Mouse (Mus musculus): ENCODE measurements around the gene Apaf1. TPM values are rescaled to one million over a fixed set of nuclear protein-coding genes. Genes with fewer than 3 reads are reported as not detected.

Apaf1 gene
- total RNA-seq, 1 experiment: 25.7 TPM

GRCm38 (mm10) chr10:91060742-91061141, 21.8 kb downstream of the Apaf1 start:
- no peak overlapping the region for H3K4me3 ChIP-seq (ENCODE audit: insufficient read depth in 1 of 2, low read depth in 1 of 2, low read length in 2 of 2, poor library complexity in 1 of 2, severe bottlenecking in 1 of 2)
- no peak overlapping the region for H3K27ac ChIP-seq (ENCODE audit: insufficient read depth, low read depth, low read length, poor library complexity, severe bottlenecking)
- DNase-seq (ENCODE audit: low read depth, low spot score): no peak
- in situ Hi-C loops (cut with MboI; ENCODE audit: low sequenced_read_pairs in 2 of 2, unreplicated experiment in 2 of 2): no loop called here
- peaks cover 0 to 3% of the 10 kb centered on the region in 2 experiments; a peak in 1 of 4 replicates for H3K4me1 ChIP-seq (ENCODE audit: control insufficient read depth in 2 of 2, insufficient read depth in 2 of 2, low read length in 2 of 2, poor library complexity in 1 of 2)
- H3K9me3 ChIP-seq (ENCODE audit: control insufficient read depth, insufficient read depth, low read depth, low read length): no peaks in the 10 kb centered on the region
- TF ChIP-seq MAFK (IDR thresholded peaks at IDR 0.05; ENCODE audit: insufficient read depth, low read depth, low read length): 0 out of 2 replicates have a peak, but pooled peaks have one; percentile 46
- TF ChIP-seq HCFC1 (IDR thresholded peaks at IDR 0.05; ENCODE audit: borderline replicate concordance, insufficient read depth, low read length): no peak
- peaks cover 6% of the 10 kb centered on the region for H3K36me3 ChIP-seq (ENCODE audit: control insufficient read depth, insufficient read depth, low read length, poor library complexity, severe bottlenecking)
- no peak overlapping the region for H3K9ac ChIP-seq (ENCODE audit: insufficient read depth, low read depth, low read length, poor library complexity, severe bottlenecking)

DNA sequence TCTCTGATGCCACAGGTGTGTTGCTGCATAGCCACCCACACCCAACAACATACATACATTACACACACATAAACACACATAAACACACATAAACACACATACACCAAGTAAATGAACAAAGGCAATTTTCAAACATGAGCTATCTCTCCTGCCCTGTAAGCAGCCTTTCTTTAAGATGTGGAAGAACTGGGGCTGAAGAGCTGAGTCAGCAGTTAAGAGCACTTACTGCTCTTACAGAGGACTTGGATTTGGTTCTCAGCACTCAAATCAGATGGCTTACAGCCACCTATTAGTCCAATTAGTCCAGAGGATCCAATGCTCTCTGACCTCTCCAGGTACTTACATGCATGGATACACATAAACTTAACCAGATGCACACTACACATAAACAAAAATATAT, 29.8 kb downstream of the Apaf1 start:
- in situ Hi-C loops (cut with MboI; ENCODE audit: low sequenced_read_pairs in 2 of 2, unreplicated experiment in 2 of 2): no loop called here
- Histone ChIP-seq H3K36me3 (ENCODE audit: control insufficient read depth, insufficient read depth, low read length, poor library complexity, severe bottlenecking) (peaks cover 5% of the 10 kb centered on the region; the same call in 1 of the 2 replicates), H3K4me1 (ENCODE audit: control insufficient read depth in 2 of 2, insufficient read depth in 2 of 2, low read length in 2 of 2, poor library complexity in 1 of 2) (no peaks in the 10 kb centered on the region)

GRCm38 (mm10) chr10:91051156-91051555, 31.4 kb downstream of the Apaf1 start:
- Histone ChIP-seq H3K4me1 (ENCODE audit: control insufficient read depth in 2 of 2, insufficient read depth in 2 of 2, low read length in 2 of 2, poor library complexity in 1 of 2) (no peaks in the 10 kb centered on the region), H3K4me3 (ENCODE audit: insufficient read depth in 1 of 2, low read depth in 1 of 2, low read length in 2 of 2, poor library complexity in 1 of 2, severe bottlenecking in 1 of 2) (no peak overlapping the region), H3K9ac (ENCODE audit: insufficient read depth, low read depth, low read length, poor library complexity, severe bottlenecking) (no peak overlapping the region), H3K36me3 (ENCODE audit: control insufficient read depth, insufficient read depth, low read length, poor library complexity, severe bottlenecking) (peaks cover 6% of the 10 kb centered on the region; the same call in 1 of the 2 replicates), H3K27ac (ENCODE audit: insufficient read depth, low read depth, low read length, poor library complexity, severe bottlenecking) (no peak overlapping the region), H3K9me3 (ENCODE audit: control insufficient read depth, insufficient read depth, low read depth, low read length) (no peaks in the 10 kb centered on the region)
- TF ChIP-seq HCFC1 (IDR thresholded peaks at IDR 0.05; ENCODE audit: borderline replicate concordance, insufficient read depth, low read length) (no peak), ZC3H11A (IDR thresholded peaks at IDR 0.05; ENCODE audit: borderline replicate concordance, low read depth, low read length) (no peak), ZNF384 (IDR thresholded peaks at IDR 0.05; ENCODE audit: low read depth, low read length) (no peak), CHD2 (IDR thresholded peaks at IDR 0.05; ENCODE audit: low read depth, low read length) (no peak), MAFK (IDR thresholded peaks at IDR 0.05; ENCODE audit: insufficient read depth, low read depth, low read length) (no peak)
- in situ Hi-C loops (cut with MboI; ENCODE audit: low sequenced_read_pairs in 2 of 2, unreplicated experiment in 2 of 2): no loop called here
- no peak for DNase-seq (ENCODE audit: low read depth, low spot score)

More for the DNA sequence above, 29.8 kb downstream of the Apaf1 start:
- no peak overlapping the region for H3K4me3 ChIP-seq (ENCODE audit: insufficient read depth in 1 of 2, low read depth in 1 of 2, low read length in 2 of 2, poor library complexity in 1 of 2, severe bottlenecking in 1 of 2)
- no peak for DNase-seq (ENCODE audit: low read depth, low spot score)
- no peak overlapping the region for H3K27ac ChIP-seq (ENCODE audit: insufficient read depth, low read depth, low read length, poor library complexity, severe bottlenecking)
- TF ChIP-seq ZC3H11A (IDR thresholded peaks at IDR 0.05; ENCODE audit: borderline replicate concordance, low read depth, low read length) (no peak), MAFK (IDR thresholded peaks at IDR 0.05; ENCODE audit: insufficient read depth, low read depth, low read length) (peak; percentile 90)
- no peak overlapping the region for H3K9ac ChIP-seq (ENCODE audit: insufficient read depth, low read depth, low read length, poor library complexity, severe bottlenecking)
- H3K9me3 ChIP-seq (ENCODE audit: control insufficient read depth, insufficient read depth, low read depth, low read length): no peaks in the 10 kb centered on the region

GRCm38 (mm10) chr10:91049696-91050095, 32.9 kb downstream of the Apaf1 start:
- Histone ChIP-seq H3K4me3 (ENCODE audit: insufficient read depth in 1 of 2, low read depth in 1 of 2, low read length in 2 of 2, poor library complexity in 1 of 2, severe bottlenecking in 1 of 2) (no peak overlapping the region), H3K36me3 (ENCODE audit: control insufficient read depth, insufficient read depth, low read length, poor library complexity, severe bottlenecking) (peaks cover 6% of the 10 kb centered on the region; the same call in 1 of the 2 replicates), H3K27ac (ENCODE audit: insufficient read depth, low read depth, low read length, poor library complexity, severe bottlenecking) (no peak overlapping the region), H3K9me3 (ENCODE audit: control insufficient read depth, insufficient read depth, low read depth, low read length) (no peaks in the 10 kb centered on the region), H3K4me1 (ENCODE audit: control insufficient read depth in 2 of 2, insufficient read depth in 2 of 2, low read length in 2 of 2, poor library complexity in 1 of 2) (no peaks in the 10 kb centered on the region), H3K9ac (ENCODE audit: insufficient read depth, low read depth, low read length, poor library complexity, severe bottlenecking) (no peak overlapping the region)
- in situ Hi-C loops (cut with MboI; ENCODE audit: low sequenced_read_pairs in 2 of 2, unreplicated experiment in 2 of 2): no loop called here
- no peak for DNase-seq (ENCODE audit: low read depth, low spot score)
- TF ChIP-seq ZC3H11A (IDR thresholded peaks at IDR 0.05; ENCODE audit: borderline replicate concordance, low read depth, low read length) (no peak), MAFK (IDR thresholded peaks at IDR 0.05; ENCODE audit: insufficient read depth, low read depth, low read length) (no peak), CHD2 (IDR thresholded peaks at IDR 0.05; ENCODE audit: low read depth, low read length) (no peak), HCFC1 (IDR thresholded peaks at IDR 0.05; ENCODE audit: borderline replicate concordance, insufficient read depth, low read length) (no peak), ZNF384 (IDR thresholded peaks at IDR 0.05; ENCODE audit: low read depth, low read length) (no peak)

GRCm38 (mm10) chr10:91033942-91034341, 48.6 kb downstream of the Apaf1 start:
- H3K4me1 ChIP-seq (ENCODE audit: control insufficient read depth in 2 of 2, insufficient read depth in 2 of 2, low read length in 2 of 2, poor library complexity in 1 of 2): peaks cover 0 to 2% of the 10 kb centered on the region in 2 experiments; a peak in 1 of 4 replicates
- in situ Hi-C loops (cut with MboI; ENCODE audit: low sequenced_read_pairs in 2 of 2, unreplicated experiment in 2 of 2): loop anchor here (10.0 kb wide), 1 partner anchor 299 kb away; no protein-coding TSS in a partner anchor
- no peak overlapping the region for H3K27ac ChIP-seq (ENCODE audit: insufficient read depth, low read depth, low read length, poor library complexity, severe bottlenecking)
- DNase-seq (ENCODE audit: low read depth, low spot score): peak; percentile 82
- TF ChIP-seq ZNF384 (IDR thresholded peaks at IDR 0.05; ENCODE audit: low read depth, low read length): no peak
- TF ChIP-seq HCFC1 (IDR thresholded peaks at IDR 0.05; ENCODE audit: borderline replicate concordance, insufficient read depth, low read length): no peak
- peak; percentile 59; the same call in 1 of the 2 replicates for TF ChIP-seq ZC3H11A (IDR thresholded peaks at IDR 0.05; ENCODE audit: borderline replicate concordance, low read depth, low read length)
- TF ChIP-seq CHD2 (IDR thresholded peaks at IDR 0.05; ENCODE audit: low read depth, low read length): no peak
- no peaks in the 10 kb centered on the region for H3K9me3 ChIP-seq (ENCODE audit: control insufficient read depth, insufficient read depth, low read depth, low read length)
- no peak overlapping the region for H3K9ac ChIP-seq (ENCODE audit: insufficient read depth, low read depth, low read length, poor library complexity, severe bottlenecking)
- H3K4me3 ChIP-seq (ENCODE audit: insufficient read depth in 1 of 2, low read depth in 1 of 2, low read length in 2 of 2, poor library complexity in 1 of 2, severe bottlenecking in 1 of 2): no peak overlapping the region
- peaks cover 10% of the 10 kb centered on the region for H3K36me3 ChIP-seq (ENCODE audit: control insufficient read depth, insufficient read depth, low read length, poor library complexity, severe bottlenecking)
